Mouse (Mus musculus) heart, embryonic 12.5 days (tissue): ENCODE results near the gene Kctd19. TPM values are rescaled to one million over a fixed set of nuclear protein-coding genes. Genes with fewer than 3 reads are reported as not detected.

Experiments
- ATAC-seq: fragments of 200-750 bp; cut with Nextera tagmentation; 2 replicates; pipeline ENCODE4 v1.8.0; 2017; ENCODE audit warnings: moderate TSS enrichment, moderate library complexity; ENCODE audit not compliant: insufficient number of reproducible peaks, low FRiP score
- H3K27ac ChIP-seq: fragments of 300-500 bp; sonication (generic); 2 replicates; pipeline ENCODE4 v1.5.1; 2016; ENCODE audit warnings: mild to moderate bottlenecking, moderate library complexity; ENCODE audit not compliant: poor library complexity, severe bottlenecking
- H3K27me3 ChIP-seq: fragments of 300-500 bp; sonication (generic); replicated peaks from 2 replicates; pipeline ENCODE4 v1.6.1; 2016; ENCODE audit warnings: mild to moderate bottlenecking, moderate library complexity
- H3K36me3 ChIP-seq: fragments of 300-500 bp; sonication (generic); 2 replicates; pipeline ENCODE4 v1.6.1; 2016; ENCODE audit warnings: mild to moderate bottlenecking, moderate library complexity
- H3K4me1 ChIP-seq: fragments of 300-500 bp; sonication (generic); replicated peaks from 2 replicates; pipeline ENCODE4 v1.6.1; 2016; ENCODE audit warnings: mild to moderate bottlenecking
- H3K4me2 ChIP-seq: fragments of 300-500 bp; sonication (generic); 2 replicates; pipeline ENCODE4 v1.6.1; 2016; ENCODE audit warnings: mild to moderate bottlenecking, moderate library complexity
- H3K4me3 ChIP-seq: fragments of 300-500 bp; sonication (generic); 2 replicates; pipeline ENCODE4 v1.5.1; 2016; ENCODE audit warnings: mild to moderate bottlenecking
- H3K9ac ChIP-seq: fragments of 300-500 bp; sonication (generic); 2 replicates; pipeline ENCODE4 v1.6.1; 2016; ENCODE audit warnings: mild to moderate bottlenecking, moderate library complexity
- H3K9me3 ChIP-seq: fragments of 300-500 bp; sonication (generic); replicated peaks from 2 replicates; pipeline ENCODE4 v1.6.1; 2016; ENCODE audit warnings: mild to moderate bottlenecking, moderate library complexity
- whole genome bisulfite sequencing: fragments of 180-500 bp; shearing (Covaris S2); methylation state at CpG from one replicate; pipeline ENCODE4 v1.1.7; 2016; 5-methylcytosine and 5-hydroxymethylcytosine counted together
- polyA plus RNA-seq: library from polyadenylated mRNA; unstranded; fragments of >200 nt; fragmentation: Nextera tagmentation; extraction: Ambion mirVana; gene quantifications from 2 replicates; pipeline ENCODE4 v1.2.1, GENCODE M21; 2016

The Kctd19 gene
- polyA plus RNA-seq, 1 experiment from 2014 or later, result not detected

DNA sequence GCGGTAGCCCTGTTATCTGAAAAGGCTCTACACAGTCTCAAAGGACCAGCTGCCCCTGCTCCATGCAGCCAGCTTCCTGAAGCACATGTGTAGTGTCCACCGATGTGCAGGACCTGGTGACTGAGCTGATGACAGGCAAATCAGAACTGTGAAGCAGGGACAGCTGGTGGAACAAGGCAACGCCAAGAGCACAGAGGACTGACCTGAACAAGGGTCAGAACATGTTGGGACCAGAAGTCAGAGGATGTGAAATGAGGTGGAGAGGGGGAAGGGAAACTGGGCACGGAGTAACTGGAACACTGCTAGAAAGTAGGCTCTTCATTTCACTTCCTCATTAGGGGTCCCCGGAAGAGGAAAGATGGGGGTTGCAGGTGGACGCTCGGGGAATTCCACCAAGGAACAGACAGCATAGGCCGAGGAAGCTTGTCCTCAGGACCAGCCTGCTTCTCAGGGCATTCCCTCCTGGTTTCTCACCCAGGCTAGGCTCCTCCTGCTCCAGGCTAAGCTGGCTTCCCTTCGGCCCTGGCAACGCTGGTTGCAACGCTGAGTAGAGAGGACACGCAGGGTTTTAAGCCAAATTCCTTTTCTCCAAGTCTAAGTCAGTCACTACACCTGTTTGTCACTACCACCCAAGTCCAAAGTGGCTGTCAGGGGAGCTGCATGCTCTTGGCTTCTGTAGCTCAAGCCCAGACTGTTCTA, 20.1 kb downstream of the Kctd19 start:
- Histone ChIP-seq H3K4me2 (no peak overlapping the region), H3K27ac (no peak overlapping the region), H3K36me3 (no peaks in the 10 kb centered on the region), H3K9me3 (no peaks in the 10 kb centered on the region), H3K9ac (no peak overlapping the region), H3K27me3 (peaks cover 17% of the 10 kb centered on the region), H3K4me1 (peaks cover 8% of the 10 kb centered on the region), H3K4me3 (no peak overlapping the region)
- 0 out of 2 replicates have a peak, but pooled peaks have one; percentile 42 for ATAC-seq
- WGBS, result 65% methylated on average over 12 of the region's 12 CpGs

DNA sequence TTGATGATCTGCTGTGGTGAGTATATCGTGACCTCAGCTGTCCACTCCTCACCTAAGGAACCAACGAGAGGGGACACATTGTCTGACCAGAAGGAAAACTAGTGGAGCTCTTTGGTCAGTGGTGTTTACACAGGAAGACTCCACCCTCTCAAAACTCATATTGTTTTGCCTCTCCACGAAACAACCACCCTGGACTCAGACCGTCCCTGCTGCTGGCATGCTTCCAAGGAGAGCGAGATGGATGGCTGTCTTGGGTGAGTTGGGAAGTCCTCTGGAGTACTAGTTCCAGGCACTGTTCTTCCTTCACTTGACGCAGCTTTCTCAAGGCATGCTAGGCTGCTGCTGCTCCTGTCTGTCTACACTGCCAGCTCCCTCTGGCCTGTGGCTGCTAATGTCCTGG, 24.2 kb downstream of the Kctd19 start:
- Histone ChIP-seq H3K27ac (no peak overlapping the region), H3K9me3 (no peaks in the 10 kb centered on the region), H3K36me3 (no peaks in the 10 kb centered on the region), H3K9ac (no peak overlapping the region), H3K4me1 (peaks cover 27% of the 10 kb centered on the region), H3K27me3 (peaks cover 12% of the 10 kb centered on the region; the same call in 1 of the 2 replicates), H3K4me3 (no peak overlapping the region), H3K4me2 (no peak overlapping the region)
- ATAC-seq, result no peak
- WGBS, result 68% methylated on average over 6 of the region's 6 CpGs

DNA sequence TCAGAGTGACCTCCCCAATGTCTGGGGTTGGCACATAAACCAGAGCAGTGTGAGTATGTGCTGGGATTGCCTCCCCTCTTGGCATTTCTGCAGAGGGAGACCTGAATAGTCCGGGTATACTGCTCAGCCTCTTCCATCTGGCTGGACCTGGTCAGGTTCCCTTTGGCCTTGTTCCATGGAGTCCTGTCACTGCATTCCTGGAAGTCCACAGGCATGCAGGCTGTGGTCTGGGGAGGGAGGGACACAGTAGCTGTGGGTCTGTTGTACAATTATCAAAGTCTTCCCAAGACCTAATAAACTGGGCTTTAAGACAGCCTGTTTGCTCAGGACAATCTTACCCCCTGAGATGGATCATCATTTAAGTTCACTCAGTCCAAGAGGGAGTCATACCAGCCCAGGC, 26.2 kb downstream of the Kctd19 start:
- H3K36me3 ChIP-seq, result no peaks in the 10 kb centered on the region
- peaks cover 20% of the 10 kb centered on the region for H3K4me1 ChIP-seq
- no peak overlapping the region for H3K9ac ChIP-seq
- H3K4me3 ChIP-seq, result no peak overlapping the region
- H3K4me2 ChIP-seq, result no peak overlapping the region
- H3K27me3 ChIP-seq, result peaks cover 12% of the 10 kb centered on the region; the same call in 1 of the 2 replicates
- 0 out of 2 replicates have a peak, but pooled peaks have one; percentile 39 for ATAC-seq
- H3K9me3 ChIP-seq, result no peaks in the 10 kb centered on the region
- 35% methylated on average over 1 of the region's 1 CpGs for WGBS
- no peak overlapping the region for H3K27ac ChIP-seq

DNA sequence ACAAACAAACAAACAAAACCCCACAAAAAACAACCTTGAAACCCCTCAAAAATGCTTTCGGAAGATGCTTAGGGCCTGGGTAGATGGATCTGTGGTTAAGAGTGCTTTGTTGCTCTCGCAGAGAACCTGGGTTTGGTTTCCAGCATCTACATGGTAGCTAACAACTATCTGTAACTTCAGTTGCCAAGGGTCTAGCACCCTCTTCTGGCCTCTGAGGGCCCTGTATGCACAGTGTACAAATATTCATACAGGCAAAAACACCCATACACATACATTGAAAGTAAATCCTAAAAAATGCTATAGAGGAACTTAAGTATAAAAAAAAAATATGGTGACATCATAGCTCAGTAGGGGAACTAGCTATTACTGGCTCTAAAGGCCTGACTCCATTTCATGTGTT, 29.2 kb downstream of the Kctd19 start:
- Histone ChIP-seq H3K4me1 (peaks cover 23% of the 10 kb centered on the region), H3K9me3 (no peaks in the 10 kb centered on the region), H3K9ac (no peak overlapping the region), H3K4me2 (no peak overlapping the region), H3K27me3 (0 out of 2 replicates have a peak, but pooled peaks cover 4% of the 10 kb centered on the region), H3K4me3 (no peak overlapping the region), H3K27ac (no peak overlapping the region), H3K36me3 (no peaks in the 10 kb centered on the region)
- ATAC-seq, result no peak
- 95% methylated on average over 2 of the region's 2 CpGs for WGBS

DNA sequence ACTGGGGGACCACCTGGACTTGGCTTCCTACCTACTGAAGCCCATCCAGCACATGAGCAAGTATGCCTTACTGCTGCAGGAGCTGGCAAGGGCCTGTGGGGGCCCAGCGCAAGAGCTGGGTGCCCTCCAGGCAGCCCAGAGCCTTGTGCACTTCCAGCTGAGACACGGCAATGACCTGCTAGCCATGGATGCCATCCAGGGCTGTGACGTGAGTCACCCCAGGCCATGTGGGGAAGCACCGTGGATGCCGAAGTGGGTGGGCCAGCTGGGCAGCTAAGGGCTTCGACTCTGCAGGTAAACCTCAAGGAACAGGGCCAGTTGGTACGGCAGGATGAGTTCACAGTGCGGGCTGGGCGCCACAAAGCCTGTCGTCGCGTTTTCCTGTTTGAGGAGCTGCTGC, 33.0 kb downstream of the Kctd19 start:
- H3K4me3 ChIP-seq, result no peak overlapping the region
- H3K27me3 ChIP-seq, result peaks cover 15% of the 10 kb centered on the region; the same call in 1 of the 2 replicates
- H3K9me3 ChIP-seq, result no peaks in the 10 kb centered on the region
- H3K4me1 ChIP-seq, result peaks cover 13% of the 10 kb centered on the region
- no peaks in the 10 kb centered on the region for H3K36me3 ChIP-seq
- ATAC-seq, result no peak
- no peak overlapping the region for H3K4me2 ChIP-seq
- no peak overlapping the region for H3K9ac ChIP-seq
- 83% methylated on average over 12 of the region's 12 CpGs for WGBS
- H3K27ac ChIP-seq, result no peak overlapping the region

DNA sequence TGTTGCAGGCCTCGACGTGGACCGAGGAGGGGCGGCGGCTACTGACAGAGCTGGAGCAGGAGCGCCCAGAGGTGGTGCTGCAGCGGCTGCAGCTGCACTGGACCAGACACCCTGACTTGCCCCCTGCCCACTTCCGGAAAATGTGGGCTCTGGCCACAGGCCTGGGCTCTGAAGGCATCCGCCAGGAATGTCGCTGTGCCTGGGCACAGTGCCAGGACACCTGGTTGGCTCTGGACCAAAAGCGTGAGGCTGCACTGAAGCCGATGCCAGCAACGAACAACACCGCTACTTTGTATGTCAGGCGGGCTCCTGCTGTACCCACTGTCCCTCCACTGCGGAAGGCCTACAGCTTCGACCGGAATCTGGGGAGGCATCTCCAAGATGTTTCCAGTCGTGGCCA, 34.6 kb downstream of the Kctd19 start:
- Histone ChIP-seq H3K36me3 (no peaks in the 10 kb centered on the region), H3K27me3 (peaks cover 13% of the 10 kb centered on the region; the same call in 1 of the 2 replicates), H3K4me2 (peak overlapping the region; percentile 8; the same call in 1 of the 2 replicates), H3K9me3 (0 out of 2 replicates have a peak, but pooled peaks cover 5% of the 10 kb centered on the region), H3K9ac (0 out of 2 replicates have a peak overlapping the region, but pooled peaks have one; percentile 17), H3K27ac (no peak overlapping the region), H3K4me1 (peaks cover 13% of the 10 kb centered on the region), H3K4me3 (no peak overlapping the region)
- ATAC-seq, result peak; percentile 41; the same call in 1 of the 2 replicates
- 42% methylated on average over 19 of the region's 19 CpGs for WGBS

DNA sequence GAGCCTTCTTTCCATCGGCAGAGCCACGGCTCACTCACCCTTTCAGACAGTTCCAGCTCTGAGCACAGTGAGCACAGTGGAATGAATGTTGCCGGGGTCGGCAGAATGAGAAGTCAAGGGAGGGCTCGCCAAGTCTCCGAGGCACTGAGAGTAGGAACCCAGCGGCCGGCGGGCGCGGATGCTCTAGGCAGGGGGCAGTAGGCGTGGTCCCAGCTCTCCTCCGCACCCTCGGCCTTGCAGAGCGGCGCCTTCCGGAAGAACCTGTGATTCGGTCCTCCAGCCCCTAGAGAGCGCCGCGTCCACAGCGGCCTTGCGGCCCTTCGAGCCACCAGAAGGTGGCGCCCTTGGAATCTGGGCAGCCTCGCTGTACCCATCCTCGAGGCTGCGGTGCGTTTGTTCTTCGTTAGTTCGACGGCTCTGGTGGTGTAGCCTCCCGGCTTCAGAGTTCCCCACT, 38.8 kb downstream of the Kctd19 start:
- peak; percentile 22; the same call in 1 of the 2 replicates for ATAC-seq
- H3K27ac ChIP-seq, result no peak overlapping the region
- peak overlapping the region; percentile 26 for H3K4me3 ChIP-seq
- no peak overlapping the region for H3K9ac ChIP-seq
- peak overlapping the region; percentile 61 for H3K4me2 ChIP-seq
- H3K4me1 ChIP-seq, result peaks cover 16% of the 10 kb centered on the region
- 25% methylated on average over 33 of the region's 33 CpGs for WGBS
- no peaks in the 10 kb centered on the region for H3K36me3 ChIP-seq
- H3K27me3 ChIP-seq, result peaks cover 18% of the 10 kb centered on the region; the same call in 1 of the 2 replicates
- 0 out of 2 replicates have a peak, but pooled peaks cover 5% of the 10 kb centered on the region for H3K9me3 ChIP-seq

DNA sequence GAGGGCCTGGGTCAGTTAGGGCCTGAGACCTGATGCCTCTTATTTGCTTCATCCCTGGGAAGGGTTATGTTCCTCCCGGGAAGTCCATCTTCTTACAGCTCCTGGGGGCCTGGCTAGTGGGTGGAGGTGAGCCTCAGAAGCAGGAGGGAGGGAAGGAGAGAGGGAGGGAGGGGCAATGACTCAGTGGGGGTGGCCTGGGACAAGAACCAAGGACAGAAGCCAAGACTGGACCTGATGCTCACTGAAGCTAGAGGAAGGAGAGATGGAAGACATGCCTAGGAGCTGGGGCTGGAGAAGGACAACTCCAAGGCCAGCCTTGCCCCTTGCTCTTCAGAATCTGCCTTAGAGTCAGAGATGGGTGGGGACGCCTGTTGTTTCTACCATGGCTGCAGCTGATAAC, 40.3 kb downstream of the Kctd19 start, which contains the start of gene Plekhg4:
Gene Plekhg4, plus strand, starts transcription at position 243 of the 400 bp plus-strand sequence.
- H3K4me1 ChIP-seq, result peaks cover 5% of the 10 kb centered on the region; the same call in 1 of the 2 replicates
- no peak for ATAC-seq
- H3K4me3 ChIP-seq, result no peak within 1 kb of the TSS
- 0 out of 2 replicates have a peak, but pooled peaks cover 5% of the 10 kb centered on the region for H3K9me3 ChIP-seq
- peak within 1 kb of the TSS; percentile 61; the same call in 1 of the 2 replicates for H3K4me2 ChIP-seq
- peaks cover 18% of the 10 kb centered on the region; the same call in 1 of the 2 replicates for H3K27me3 ChIP-seq
- H3K36me3 ChIP-seq, result no peaks in the 10 kb centered on the region
- WGBS, result 44% methylated on average over 2 of the region's 2 CpGs
- no peak within 1 kb of the TSS for H3K9ac ChIP-seq
- H3K27ac ChIP-seq, result no peak within 1 kb of the TSS

DNA sequence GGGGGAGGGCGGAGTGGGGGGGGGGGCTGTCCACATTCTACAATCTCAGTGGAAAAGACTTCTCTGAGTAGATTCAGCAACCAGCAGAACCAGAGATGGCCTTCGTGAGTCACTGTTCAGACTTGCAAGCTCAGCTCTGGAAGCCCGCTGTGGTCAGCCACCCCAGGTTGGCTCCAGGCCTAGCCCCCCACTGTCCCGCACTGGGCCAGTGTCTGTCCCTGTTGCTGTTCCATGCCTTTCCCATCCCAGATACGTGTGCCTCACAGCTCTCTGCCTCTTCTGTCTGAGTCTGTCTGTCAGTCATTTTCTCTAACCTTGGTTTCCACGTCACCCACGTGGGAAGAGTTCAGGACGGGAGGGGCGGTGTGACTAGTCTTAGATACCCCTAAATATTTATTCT, 40.8 kb downstream of the Kctd19 start:
- no peak overlapping the region for H3K9ac ChIP-seq
- peaks cover 18% of the 10 kb centered on the region; the same call in 1 of the 2 replicates for H3K27me3 ChIP-seq
- no peak for ATAC-seq
- H3K4me2 ChIP-seq, result no peak overlapping the region
- 0 out of 2 replicates have a peak, but pooled peaks cover 5% of the 10 kb centered on the region for H3K9me3 ChIP-seq
- 75% methylated on average over 9 of the region's 9 CpGs for WGBS
- H3K4me3 ChIP-seq, result no peak overlapping the region
- peaks cover 5% of the 10 kb centered on the region; the same call in 1 of the 2 replicates for H3K4me1 ChIP-seq
- 0 out of 2 replicates have a peak, but pooled peaks cover under 1% of the 10 kb centered on the region for H3K36me3 ChIP-seq
- H3K27ac ChIP-seq, result no peak overlapping the region

DNA sequence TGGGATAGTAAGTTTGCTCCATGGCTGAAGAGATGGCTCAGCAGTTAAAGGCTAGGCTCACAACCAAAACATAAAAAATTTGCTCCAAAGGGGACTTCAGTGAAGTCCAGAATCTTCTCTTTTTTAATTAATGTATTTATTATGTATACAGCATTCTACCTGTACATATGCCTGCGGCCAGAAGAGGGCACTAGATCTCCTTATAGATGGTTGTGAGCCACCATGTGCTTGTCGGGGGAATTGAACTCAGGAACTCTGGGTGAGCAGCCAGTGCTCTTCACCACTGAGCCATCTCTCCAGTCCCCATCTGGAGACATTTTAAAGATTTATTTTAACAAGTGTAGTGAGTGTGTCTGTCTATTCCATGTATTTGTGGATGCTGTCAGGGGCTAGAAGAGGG, 46.2 kb downstream of the Kctd19 start:
- no peak overlapping the region for H3K4me2 ChIP-seq
- H3K36me3 ChIP-seq, result 0 out of 2 replicates have a peak, but pooled peaks cover 6% of the 10 kb centered on the region
- WGBS, result 67% methylated on average over 2 of the region's 2 CpGs
- no peak overlapping the region for H3K4me3 ChIP-seq
- H3K27ac ChIP-seq, result no peak overlapping the region
- H3K9ac ChIP-seq, result no peak overlapping the region
- no peak for ATAC-seq
- H3K9me3 ChIP-seq, result no peaks in the 10 kb centered on the region
- no peaks in the 10 kb centered on the region; the same call in 1 of the 2 replicates for H3K27me3 ChIP-seq
- H3K4me1 ChIP-seq, result peaks cover 15% of the 10 kb centered on the region; the same call in 1 of the 2 replicates
